Mouse (Mus musculus): ENCODE data around the gene Negr1. TPM values are rescaled to one million over a fixed set of nuclear protein-coding genes. Genes with fewer than 3 reads are reported as not detected.

Gene Negr1
- total RNA-seq, 2 experiments from 2014 or later = not detected

- ATAC-seq (replicated peaks; ENCODE audit: low FRiP score, poor library complexity, severe bottlenecking) = no peak
Observed at GRCm38 (mm10) chr3:156895322-156895721, 333.7 kb downstream of the Negr1 start.

GRCm38 (mm10) chr3:156896106-156896505, 334.5 kb downstream of the Negr1 start:
- no peak for ATAC-seq (replicated peaks; ENCODE audit: low FRiP score, poor library complexity, severe bottlenecking)

GRCm38 (mm10) chr3:156896552-156896951, 335.0 kb downstream of the Negr1 start:
- no peak for ATAC-seq (replicated peaks; ENCODE audit: low FRiP score, poor library complexity, severe bottlenecking)

GRCm38 (mm10) chr3:156901140-156901539, 339.5 kb downstream of the Negr1 start:
- no peak for ATAC-seq (replicated peaks; ENCODE audit: low FRiP score, poor library complexity, severe bottlenecking)

- no peak for ATAC-seq (replicated peaks; ENCODE audit: low FRiP score, poor library complexity, severe bottlenecking)
Observed at GRCm38 (mm10) chr3:156903925-156904576, 342.5 kb downstream of the Negr1 start.

- no peak for ATAC-seq (replicated peaks; ENCODE audit: low FRiP score, poor library complexity, severe bottlenecking)
Observed at GRCm38 (mm10) chr3:156912816-156913215, 351.2 kb downstream of the Negr1 start.

GRCm38 (mm10) chr3:156921369-156921768, 359.8 kb downstream of the Negr1 start:
- ATAC-seq (replicated peaks; ENCODE audit: low FRiP score, poor library complexity, severe bottlenecking) = no peak

GRCm38 (mm10) chr3:156923159-156923558, 361.6 kb downstream of the Negr1 start:
- ATAC-seq (replicated peaks; ENCODE audit: low FRiP score, poor library complexity, severe bottlenecking) = no peak

GRCm38 (mm10) chr3:156925102-156925501, 363.5 kb downstream of the Negr1 start:
- ATAC-seq (replicated peaks; ENCODE audit: low FRiP score, poor library complexity, severe bottlenecking) = no peak

GRCm38 (mm10) chr3:156928396-156929061, 366.9 kb downstream of the Negr1 start:
- ATAC-seq (replicated peaks; ENCODE audit: low FRiP score, poor library complexity, severe bottlenecking) = no peak

- no peak for ATAC-seq (replicated peaks; ENCODE audit: low FRiP score, poor library complexity, severe bottlenecking)
Observed at GRCm38 (mm10) chr3:156929062-156929397, 367.4 kb downstream of the Negr1 start.

- ATAC-seq (replicated peaks; ENCODE audit: low FRiP score, poor library complexity, severe bottlenecking) = no peak
Observed at GRCm38 (mm10) chr3:156929677-156930440, 368.3 kb downstream of the Negr1 start.

GRCm38 (mm10) chr3:156931011-156931410, 369.4 kb downstream of the Negr1 start:
- no peak for ATAC-seq (replicated peaks; ENCODE audit: low FRiP score, poor library complexity, severe bottlenecking)

- ATAC-seq (replicated peaks; ENCODE audit: low FRiP score, poor library complexity, severe bottlenecking) = no peak
Observed at GRCm38 (mm10) chr3:156931540-156931939, 369.9 kb downstream of the Negr1 start.

GRCm38 (mm10) chr3:156934778-156935290, 373.2 kb downstream of the Negr1 start:
- ATAC-seq (replicated peaks; ENCODE audit: low FRiP score, poor library complexity, severe bottlenecking) = no peak

GRCm38 (mm10) chr3:156947404-156947803, 385.8 kb downstream of the Negr1 start:
- ATAC-seq (replicated peaks; ENCODE audit: low FRiP score, poor library complexity, severe bottlenecking) = no peak

- no peak for ATAC-seq (replicated peaks; ENCODE audit: low FRiP score, poor library complexity, severe bottlenecking)
Observed at GRCm38 (mm10) chr3:156952970-156953369, 391.4 kb downstream of the Negr1 start.

GRCm38 (mm10) chr3:156955094-156955493, 393.5 kb downstream of the Negr1 start:
- no peak for ATAC-seq (replicated peaks; ENCODE audit: low FRiP score, poor library complexity, severe bottlenecking)

GRCm38 (mm10) chr3:156958640-156959039, 397.0 kb downstream of the Negr1 start:
- no peak for ATAC-seq (replicated peaks; ENCODE audit: low FRiP score, poor library complexity, severe bottlenecking)

GRCm38 (mm10) chr3:156968764-156969163, 407.2 kb downstream of the Negr1 start:
- ATAC-seq (replicated peaks; ENCODE audit: low FRiP score, poor library complexity, severe bottlenecking) = no peak

- no peak for ATAC-seq (replicated peaks; ENCODE audit: low FRiP score, poor library complexity, severe bottlenecking)
Observed at GRCm38 (mm10) chr3:156971104-156971503, 409.5 kb downstream of the Negr1 start.
